Mouse (Mus musculus): Measurements from ENCODE around the gene Xpnpep2.

The Xpnpep2 gene

GRCm38 (mm10) chrX:48108394-48109315, at the start of gene Xpnpep2:
Xpnpep2 (plus strand) TSS chrX:48108725.
- peak; percentile 33 for DNase-seq (ENCODE audit: extremely low read depth, insufficient read length, low spot score)

GRCm38 (mm10) chrX:48062481-48062880, 46.0 kb upstream of the Xpnpep2 start:
- no peak for DNase-seq (ENCODE audit: extremely low read depth, insufficient read length, low spot score)

DNA sequence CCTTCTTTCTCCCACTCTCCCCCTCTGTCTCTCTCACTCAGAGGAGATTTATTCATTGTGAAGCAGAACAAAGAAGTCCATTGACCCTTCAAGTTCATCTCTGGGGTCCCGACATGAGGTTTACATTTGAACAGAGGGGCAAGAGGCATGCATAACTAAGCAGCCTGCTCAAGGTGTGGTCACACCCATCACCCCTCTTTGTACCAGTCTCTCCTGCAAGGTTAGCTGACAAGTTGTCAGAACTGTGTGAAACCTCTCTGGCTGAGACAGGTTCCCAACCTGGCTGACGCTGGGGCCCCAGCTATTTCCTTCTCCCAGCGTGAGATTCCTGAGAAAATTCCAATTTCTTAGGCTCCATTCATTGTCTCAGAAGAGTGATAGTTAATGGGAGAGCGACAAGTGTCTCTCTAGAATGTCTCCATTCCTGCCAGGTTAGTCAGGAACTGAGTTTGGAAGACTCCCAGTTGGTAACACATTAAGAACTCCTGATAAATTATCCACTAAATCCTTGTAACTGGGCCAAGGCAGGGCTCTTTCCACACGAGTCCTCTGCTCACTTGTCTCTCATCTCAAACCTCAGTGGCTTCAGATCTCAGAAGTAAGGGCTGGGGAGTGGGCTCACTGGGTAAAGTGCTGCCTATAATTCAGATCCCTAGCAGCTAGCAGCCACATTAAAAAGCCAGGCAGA, 44.2 kb upstream of the Xpnpep2 start:
- no peak for DNase-seq (ENCODE audit: extremely low read depth, insufficient read length, low spot score)

GRCm38 (mm10) chrX:48066891-48067290, 41.6 kb upstream of the Xpnpep2 start:
- DNase-seq (ENCODE audit: extremely low read depth, insufficient read length, low spot score), result no peak

GRCm38 (mm10) chrX:48071961-48072360, 36.6 kb upstream of the Xpnpep2 start:
- no peak for DNase-seq (ENCODE audit: extremely low read depth, insufficient read length, low spot score)

- no peak for DNase-seq (ENCODE audit: extremely low read depth, insufficient read length, low spot score)
These were observed 36.1 kb upstream of the Xpnpep2 start for GRCm38 (mm10) chrX:48072401-48072800.

- no peak for DNase-seq (ENCODE audit: extremely low read depth, insufficient read length, low spot score)
These were observed 33.8 kb upstream of the Xpnpep2 start for GRCm38 (mm10) chrX:48074691-48075090.

GRCm38 (mm10) chrX:48076806-48077425, 31.6 kb upstream of the Xpnpep2 start:
- DNase-seq (ENCODE audit: extremely low read depth, insufficient read length, low spot score), result peak; percentile 62

- DNase-seq (ENCODE audit: extremely low read depth, insufficient read length, low spot score), result peak; percentile 67
These were observed 26.2 kb upstream of the Xpnpep2 start for GRCm38 (mm10) chrX:48082364-48082763.

- DNase-seq (ENCODE audit: extremely low read depth, insufficient read length, low spot score), result no peak
These were observed 16.4 kb upstream of the Xpnpep2 start for GRCm38 (mm10) chrX:48092129-48092528.

DNA sequence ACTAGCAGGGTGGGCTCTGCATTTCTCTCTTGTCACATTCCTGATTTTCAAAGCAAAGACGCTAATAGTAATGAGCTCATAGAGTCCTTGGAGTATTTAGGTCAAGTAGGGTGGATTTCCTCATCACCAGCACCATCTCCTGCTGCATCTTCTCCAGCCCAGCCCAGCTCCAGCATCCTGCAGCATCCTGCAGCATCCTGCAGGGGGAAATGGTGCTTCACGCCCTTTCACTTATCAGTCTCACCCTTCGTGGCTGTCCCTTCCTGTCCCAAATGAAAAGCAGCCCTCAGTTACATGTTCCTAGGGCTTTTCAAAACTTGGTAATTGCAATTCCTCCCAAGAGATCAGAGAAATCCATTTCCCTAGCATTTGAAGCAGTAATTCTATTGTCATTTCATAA, 15.0 kb upstream of the Xpnpep2 start:
- no peak for DNase-seq (ENCODE audit: extremely low read depth, insufficient read length, low spot score)

- DNase-seq (ENCODE audit: extremely low read depth, insufficient read length, low spot score), result no peak
These were observed 13.9 kb upstream of the Xpnpep2 start for GRCm38 (mm10) chrX:48094658-48095057.

- no peak for DNase-seq (ENCODE audit: extremely low read depth, insufficient read length, low spot score)
These were observed 11.9 kb upstream of the Xpnpep2 start for GRCm38 (mm10) chrX:48096580-48096979.

- DNase-seq (ENCODE audit: extremely low read depth, insufficient read length, low spot score), result no peak
These were observed 9.9 kb upstream of the Xpnpep2 start for GRCm38 (mm10) chrX:48098470-48099129.

GRCm38 (mm10) chrX:48099871-48100270, 8.7 kb upstream of the Xpnpep2 start:
- no peak for DNase-seq (ENCODE audit: extremely low read depth, insufficient read length, low spot score)

GRCm38 (mm10) chrX:48103256-48103655, 5.3 kb upstream of the Xpnpep2 start:
- no peak for DNase-seq (ENCODE audit: extremely low read depth, insufficient read length, low spot score)

DNA sequence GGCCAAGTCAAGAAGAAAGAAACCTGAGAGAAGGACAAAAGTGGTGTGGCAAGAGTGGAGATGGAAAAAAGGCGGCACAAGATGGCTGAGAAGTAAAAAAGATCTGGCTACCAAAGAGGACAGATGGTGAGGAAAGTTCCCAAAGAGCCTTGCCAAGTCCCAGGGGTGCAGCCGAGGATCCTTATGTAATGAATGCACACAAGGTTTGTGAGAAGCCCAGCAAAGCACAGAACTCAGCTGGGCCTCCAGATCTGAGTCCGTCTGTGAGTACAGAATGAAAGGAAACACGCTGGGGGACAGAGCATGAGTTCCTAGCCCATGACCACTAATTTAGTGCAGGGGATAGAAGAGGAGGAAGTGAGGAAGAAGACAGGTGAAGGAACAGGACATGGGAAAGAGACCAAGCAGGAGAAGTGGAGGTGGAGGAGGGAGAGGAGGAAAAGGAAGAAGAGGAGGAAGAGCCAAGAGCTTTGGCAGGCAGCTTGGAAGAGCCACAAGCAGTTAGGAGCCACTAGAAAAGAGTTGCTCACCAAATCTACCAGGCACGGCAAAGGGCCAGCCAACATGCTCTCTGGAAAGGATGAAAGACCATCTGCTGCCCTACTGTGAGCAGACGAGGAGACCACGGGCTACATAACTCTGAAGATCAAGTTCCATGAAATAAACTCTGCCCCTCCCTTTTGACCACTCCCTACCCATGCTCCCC, 3.6 kb upstream of the Xpnpep2 start:
- DNase-seq (ENCODE audit: extremely low read depth, insufficient read length, low spot score), result no peak

DNA sequence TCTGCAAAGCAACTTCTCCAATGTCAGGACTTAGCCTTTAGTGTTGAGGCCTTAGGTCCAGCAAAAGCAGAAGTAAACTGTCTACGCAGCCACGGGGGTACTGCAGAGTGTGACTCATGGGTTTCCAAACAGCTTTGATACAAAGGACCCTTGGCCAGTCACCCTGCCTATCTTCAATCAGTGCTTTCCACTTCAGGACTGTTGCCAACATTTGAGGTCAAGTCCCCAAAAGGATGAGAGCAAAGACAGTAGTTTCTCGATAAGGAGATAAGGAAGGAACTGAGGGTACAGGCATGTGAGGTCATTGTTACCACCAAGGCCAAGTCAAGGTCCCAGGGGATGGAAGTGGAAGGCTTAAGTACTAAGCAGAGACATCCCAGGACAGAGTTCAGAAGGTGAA, 2.3 kb upstream of the Xpnpep2 start:
- no peak for DNase-seq (ENCODE audit: extremely low read depth, insufficient read length, low spot score)

- peak; percentile 10 for DNase-seq (ENCODE audit: extremely low read depth, insufficient read length, low spot score)
These were observed 761 bp downstream of the Xpnpep2 start for GRCm38 (mm10) chrX:48109316-48109655.

- DNase-seq (ENCODE audit: extremely low read depth, insufficient read length, low spot score), result no peak
These were observed 10.8 kb downstream of the Xpnpep2 start for GRCm38 (mm10) chrX:48119294-48119693.

Data from 3134 (cell line).